Mouse (Mus musculus): Measurements from ENCODE around the gene Mast1.

Mast1 gene

GRCm38 (mm10) chr8:84873016-84873415, 64.1 kb downstream of the Mast1 start:
- no peak for DNase-seq (ENCODE audit: low read depth, low spot score)

- no peak for DNase-seq (ENCODE audit: low read depth, low spot score)
Observed at GRCm38 (mm10) chr8:84872309-84872965, 64.7 kb downstream of the Mast1 start.

GRCm38 (mm10) chr8:84871376-84872308, 65.5 kb downstream of the Mast1 start, which contains the start of gene Syce2:
Gene Syce2 (plus strand): TSS chr8:84872111.
- no peak for DNase-seq (ENCODE audit: low read depth, low spot score)

Data from skeletal muscle tissue, adult 2 months (tissue).